8 mouse cellular contexts compared by ENCODE assay signal in the genomic region with DNA sequence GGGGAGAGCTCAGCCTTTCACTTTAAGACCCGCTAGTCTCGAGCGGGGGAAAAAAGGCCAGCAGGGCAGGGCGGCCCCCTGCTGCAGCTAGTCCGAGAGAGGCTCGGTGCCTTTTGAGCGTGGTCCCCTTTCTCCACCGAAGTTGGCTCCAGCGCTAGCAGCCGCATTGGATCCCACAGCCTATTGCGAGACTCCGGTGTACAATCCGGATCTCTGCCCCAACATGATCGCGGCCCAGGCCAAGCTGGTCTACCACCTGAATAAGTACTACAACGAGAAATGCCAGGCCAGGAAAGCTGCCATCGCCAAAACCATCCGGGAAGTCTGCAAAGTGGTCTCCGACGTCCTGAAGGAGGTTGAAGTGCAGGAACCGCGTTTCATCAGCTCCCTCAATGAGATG. TPM values are rescaled to one million over a fixed set of nuclear protein-coding genes. Genes with fewer than 3 reads are reported as not detected.
DNase-seq lines count a peak whose midpoint lies in the region; ATAC-seq and TF ChIP-seq lines count a peak whose summit lies in the region.

No protein-coding gene starts in this region.

- no peak for ATAC-seq in lung, embryonic 14.5 days (ENCODE audit: insufficient read depth)
- ATAC-seq in kidney, embryonic 14.5 days (ENCODE audit: low FRiP score, low TSS enrichment), result no peak
- ATAC-seq in midbrain, embryonic 15.5 days (replicated peaks), result peak; percentile 11; the same call in 1 of the 2 replicates

- peak overlapping the region; percentile 59 for H3K4me2 ChIP-seq in lung, embryonic 14.5 days
- peak overlapping the region; percentile 40 for H3K4me2 ChIP-seq in kidney, embryonic 14.5 days (replicated peaks; ENCODE audit: low read depth, low read length)
- peak overlapping the region; percentile 65 for H3K4me2 ChIP-seq in midbrain, embryonic 15.5 days

- DNase-seq in lung, embryonic 14.5 days, result no peak
- DNase-seq in lung, adult 18-20 months, result no peak
- DNase-seq in brain, embryonic 14.5 days (ENCODE audit: low read depth), result peak; percentile 59
- peak; percentile 63 for DNase-seq in gastrocnemius, adult 2 months
- no peak for DNase-seq in spleen, adult 18-20 months
- no peak for DNase-seq in layer of hippocampus, adult 11-12 months (ENCODE audit: low spot score)

- H3K4me1 ChIP-seq in lung, embryonic 14.5 days (ENCODE audit: insufficient read depth), result no peaks in the 10 kb centered on the region
- H3K4me1 ChIP-seq in kidney, embryonic 14.5 days (ENCODE audit: control insufficient read depth, insufficient read depth, low read length), result peaks cover 15% of the 10 kb centered on the region; the same call in 1 of the 2 replicates
- peaks cover 27% of the 10 kb centered on the region for H3K4me1 ChIP-seq in midbrain, embryonic 15.5 days

- H3K36me3 ChIP-seq in lung, embryonic 14.5 days (ENCODE audit: insufficient read depth), result no peaks in the 10 kb centered on the region
- H3K36me3 ChIP-seq in kidney, embryonic 14.5 days (ENCODE audit: control insufficient read depth, insufficient read depth, low read length), result no peaks in the 10 kb centered on the region
- no peaks in the 10 kb centered on the region for H3K36me3 ChIP-seq in midbrain, embryonic 15.5 days (replicated peaks)

- H3K27ac ChIP-seq in lung, embryonic 14.5 days (ENCODE audit: low read depth), result no peak overlapping the region
- H3K27ac ChIP-seq in gastrocnemius, adult 2 months, result peak overlapping the region; percentile 87
- H3K27ac ChIP-seq in kidney, embryonic 14.5 days (ENCODE audit: low read depth, low read length), result no peak overlapping the region
- peak overlapping the region; percentile 93 for H3K27ac ChIP-seq in midbrain, embryonic 15.5 days

- 0 out of 2 replicates have a peak overlapping the region, but pooled peaks have one; percentile 20 for H3K9ac ChIP-seq in lung, embryonic 14.5 days
- H3K9ac ChIP-seq in kidney, embryonic 14.5 days (ENCODE audit: low read depth, low read length), result no peak overlapping the region
- H3K9ac ChIP-seq in midbrain, embryonic 15.5 days, result peak overlapping the region; percentile 76

- TF ChIP-seq POLR2A in brain, embryonic 14.5 days (IDR thresholded peaks at IDR 0.05; ENCODE audit: borderline replicate concordance, extremely low read depth, insufficient read depth, insufficient read length, poor library complexity, severe bottlenecking), result no peak

- H3K9me3 ChIP-seq in lung, embryonic 14.5 days (ENCODE audit: low read depth, low read length), result no peaks in the 10 kb centered on the region
- H3K9me3 ChIP-seq in kidney, embryonic 14.5 days (ENCODE audit: control insufficient read depth, low read length), result no peaks in the 10 kb centered on the region
- H3K9me3 ChIP-seq in midbrain, embryonic 15.5 days, result no peaks in the 10 kb centered on the region

- H3K27me3 ChIP-seq in lung, embryonic 14.5 days (ENCODE audit: insufficient read depth, low read length), result peaks cover 76% of the 10 kb centered on the region
- peaks cover 72% of the 10 kb centered on the region for H3K27me3 ChIP-seq in kidney, embryonic 14.5 days (ENCODE audit: control insufficient read depth, insufficient read depth, low read length)
- H3K27me3 ChIP-seq in midbrain, embryonic 15.5 days (replicated peaks), result 0 out of 2 replicates have a peak, but pooled peaks cover 2% of the 10 kb centered on the region

- intact Hi-C loops in gastrocnemius, adult 2 months (cut with DNase I), result no loop called here

- peak overlapping the region; percentile 36 for H3K4me3 ChIP-seq in lung, embryonic 14.5 days (ENCODE audit: low read depth, low read length)
- H3K4me3 ChIP-seq in gastrocnemius, adult 2 months, result peak overlapping the region; percentile 87
- H3K4me3 ChIP-seq in kidney, embryonic 14.5 days (ENCODE audit: low read length), result peak overlapping the region; percentile 33
- peak overlapping the region; percentile 56 for H3K4me3 ChIP-seq in midbrain, embryonic 15.5 days

- no peak for TF ChIP-seq CTCF in lung, embryonic 14.5 days (IDR thresholded peaks at IDR 0.05; ENCODE audit: low read depth)
- no peak for TF ChIP-seq CTCF in brain, embryonic 14.5 days (IDR thresholded peaks at IDR 0.05; ENCODE audit: borderline replicate concordance, extremely low read depth, insufficient read depth, insufficient read length)
- TF ChIP-seq CTCF in gastrocnemius, adult 2 months (IDR thresholded peaks at IDR 0.05), result no peak

- WGBS in lung, embryonic 14.5 days, result 4% methylated on average over 22 of the region's 22 CpGs
- 2% methylated on average over 22 of the region's 22 CpGs for WGBS in kidney, embryonic 14.5 days
- 5% methylated on average over 22 of the region's 22 CpGs for WGBS in midbrain, embryonic 15.5 days

RNA-seq across cellular contexts. Expression of a gene that starts 0.5 kb away (rescaled TPM):
- 0.78 and 1.1 TPM in 2 replicates for polyA plus RNA-seq in lung, embryonic 14.5 days (2014; fragmentation: Nextera tagmentation; extraction: Ambion mirVana)
- 49.1 and 90.4 TPM in 2 replicates for polyA plus RNA-seq in brain, embryonic 14.5 days (2012; rRNA removed)
- 1 to 10 TPM in 1 of 2 experiments, under 1 TPM in 1; 0.86 to 3.7 TPM for total RNA-seq in gastrocnemius, adult 2 months (2021)
- polyA plus RNA-seq in kidney, embryonic 14.5 days (2014; fragmentation: Nextera tagmentation; extraction: Ambion mirVana), result 0.63 and 0.87 TPM in 2 replicates
- polyA plus RNA-seq in midbrain, embryonic 15.5 days (2015; fragmentation: Nextera tagmentation; extraction: Ambion mirVana), result 159 and 172 TPM in 2 replicates

Comparison
In these comparisons a context has a peak if more than half of its experiments do, and no peak if none do; other contexts are left out.
1. DNase-seq: peak in brain, embryonic 14.5 days (single experiment) and gastrocnemius, adult 2 months (single experiment); none in lung, embryonic 14.5 days (single experiment), lung, adult 18-20 months (0 of 2), spleen, adult 18-20 months (0 of 2) and layer of hippocampus, adult 11-12 months (single experiment).
2. H3K27ac ChIP-seq: peak in gastrocnemius, adult 2 months (single experiment) and midbrain, embryonic 15.5 days (single experiment); none in lung, embryonic 14.5 days (single experiment) and kidney, embryonic 14.5 days (single experiment).
3. H3K4me3 ChIP-seq: peak in every context shown above with its lines; median percentile 87 in gastrocnemius, adult 2 months; 56 in midbrain, embryonic 15.5 days; 36 in lung, embryonic 14.5 days; 33 in kidney, embryonic 14.5 days.
4. RNA of a gene that starts 0.5 kb away (polyA plus RNA-seq): 159 to 172 TPM in midbrain, embryonic 15.5 days and 49.1 to 90.4 TPM in brain, embryonic 14.5 days; 0.63 to 0.87 TPM in kidney, embryonic 14.5 days and 0.78 to 1.1 TPM in lung, embryonic 14.5 days; every median in the first group is over 10 times any median in the second.
5. Peak in every context shown above with its lines, with median percentiles within 50 percentile points of each other: H3K4me2 ChIP-seq.